Mouse (Mus musculus): ENCODE measurements at regions not wholly inside any gene's neighbourhood (a gene's known extent, or its start where the extent isn't known, plus 50 kb on each side); places are given as distances from the start of the nearest gene placed in this dataset.

DNA sequence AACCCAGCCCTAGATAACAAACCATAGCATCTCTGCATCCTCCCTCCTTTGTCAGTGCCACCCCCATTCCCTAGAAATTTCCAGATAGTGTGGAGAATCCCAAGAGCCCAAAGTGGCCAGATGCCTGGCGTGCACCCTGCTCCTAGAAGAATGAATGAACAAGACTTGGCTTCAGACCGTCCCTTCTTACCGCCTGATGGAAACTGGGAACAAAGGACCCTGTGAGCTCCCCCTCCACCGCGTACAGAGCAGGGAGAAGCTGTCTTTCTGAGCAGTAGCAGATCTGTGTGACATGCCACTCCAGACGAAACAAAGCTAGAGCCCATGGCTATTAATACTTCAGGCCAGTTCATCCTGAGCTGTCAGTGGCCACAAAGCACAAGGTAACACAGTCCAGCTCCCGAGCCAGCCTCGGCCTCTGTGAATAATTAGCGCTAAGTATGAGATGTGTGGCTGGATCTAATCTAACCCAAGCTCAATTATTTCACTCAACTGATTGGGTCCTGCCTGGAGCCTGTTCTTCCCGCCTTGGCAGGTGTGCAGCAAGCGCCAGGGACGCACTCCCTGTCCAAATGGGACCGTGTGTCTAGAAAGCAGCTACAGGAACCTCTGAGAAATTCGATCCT lies 111.6 kb downstream of the Cxcl12 start:
- DNase-seq (ENCODE audit: low read depth), result no peak

DNA sequence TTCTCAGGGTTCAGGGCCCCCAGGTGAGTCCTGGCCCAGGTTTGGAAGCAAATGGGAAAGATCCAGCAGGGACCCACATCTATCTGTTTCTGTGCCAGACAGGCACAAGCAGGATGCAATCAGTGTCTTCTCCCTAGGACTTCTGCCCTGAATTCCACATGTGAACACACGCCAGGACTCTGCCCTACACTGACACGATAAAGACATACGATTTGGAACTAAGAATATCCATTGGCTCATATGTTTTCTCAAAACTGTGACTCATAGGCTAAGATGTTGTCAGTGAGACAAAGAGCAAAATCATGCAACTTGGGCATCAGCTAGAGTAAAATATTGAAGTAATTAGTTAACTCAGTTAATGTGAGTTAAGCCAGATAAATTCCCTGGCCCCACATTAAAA lies 112.6 kb downstream of the Cxcl12 start:
- DNase-seq (ENCODE audit: low read depth), result no peak

DNA sequence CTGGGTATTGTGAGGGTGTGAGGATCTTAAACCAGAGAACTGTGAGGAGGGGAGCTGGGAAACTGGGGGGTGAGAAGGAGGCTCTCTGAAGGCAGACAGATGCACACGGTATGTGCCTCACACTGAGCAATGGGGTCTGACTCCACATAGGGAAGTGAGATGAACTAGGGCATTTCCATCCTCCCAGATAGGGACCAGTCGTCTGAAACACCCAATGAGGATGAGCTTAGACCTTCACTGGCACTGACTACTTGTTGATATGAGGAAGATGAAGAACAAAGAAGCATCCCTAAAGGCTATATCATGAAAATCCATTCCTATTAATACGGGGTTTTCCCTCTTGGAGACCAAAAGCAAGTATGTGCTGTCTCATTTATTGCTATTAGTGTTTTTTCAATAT lies 115.3 kb downstream of the Cxcl12 start:
- no peak for DNase-seq (ENCODE audit: low read depth)

DNA sequence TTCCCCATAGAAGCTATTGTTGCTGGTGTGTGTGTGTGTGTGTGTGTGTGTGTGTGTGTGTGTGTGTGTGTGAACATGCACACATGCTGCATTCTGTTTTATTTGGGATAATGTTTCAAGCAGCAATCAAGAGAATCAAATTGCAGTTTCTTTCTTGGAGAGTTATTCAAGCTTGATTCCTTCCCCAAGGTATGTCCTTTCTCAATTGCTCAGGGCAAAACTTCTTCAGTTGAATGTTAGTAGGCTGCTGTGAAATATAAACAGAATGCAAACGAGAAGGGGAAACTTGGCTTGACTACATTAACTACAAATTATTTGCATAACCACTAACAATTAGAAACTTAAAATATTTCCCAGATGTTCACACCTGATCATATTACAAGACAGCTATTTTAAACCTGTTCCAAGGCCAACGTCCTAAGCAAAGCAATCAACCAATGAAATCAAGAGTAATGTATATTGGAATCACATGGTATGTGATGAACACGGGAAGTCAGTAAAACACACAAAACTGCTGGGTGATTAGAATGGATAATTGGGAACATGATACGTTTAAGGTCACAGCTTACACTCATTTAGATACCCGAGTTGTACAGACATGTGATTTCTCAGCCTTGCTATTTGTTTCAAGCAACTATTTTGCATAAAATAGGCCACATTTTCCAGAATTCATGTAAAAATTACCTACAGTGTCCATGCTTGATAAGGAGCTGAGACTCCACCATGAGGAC lies 116.2 kb downstream of the Cxcl12 start:
- no peak for DNase-seq (ENCODE audit: low read depth)

DNA sequence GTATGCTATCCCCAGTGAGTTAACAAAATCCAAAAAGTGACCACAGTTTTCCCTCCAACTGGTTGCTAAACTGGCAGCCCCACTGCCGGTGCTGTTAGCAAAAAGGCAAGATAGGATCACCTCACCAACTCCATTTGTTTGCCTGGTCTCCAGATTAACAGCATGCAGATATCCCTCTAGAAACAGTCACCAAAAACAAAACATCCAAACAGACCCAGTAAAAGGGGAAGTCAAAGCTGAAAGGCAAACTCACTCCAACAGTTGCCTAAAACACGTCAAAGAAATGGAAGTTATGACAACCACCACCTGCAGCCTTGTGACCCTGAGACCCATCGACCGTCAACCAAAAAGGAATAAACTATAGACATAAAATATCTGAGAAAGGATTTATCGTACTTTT lies 119.1 kb downstream of the Cxcl12 start:
- DNase-seq (ENCODE audit: low read depth), result no peak

DNA sequence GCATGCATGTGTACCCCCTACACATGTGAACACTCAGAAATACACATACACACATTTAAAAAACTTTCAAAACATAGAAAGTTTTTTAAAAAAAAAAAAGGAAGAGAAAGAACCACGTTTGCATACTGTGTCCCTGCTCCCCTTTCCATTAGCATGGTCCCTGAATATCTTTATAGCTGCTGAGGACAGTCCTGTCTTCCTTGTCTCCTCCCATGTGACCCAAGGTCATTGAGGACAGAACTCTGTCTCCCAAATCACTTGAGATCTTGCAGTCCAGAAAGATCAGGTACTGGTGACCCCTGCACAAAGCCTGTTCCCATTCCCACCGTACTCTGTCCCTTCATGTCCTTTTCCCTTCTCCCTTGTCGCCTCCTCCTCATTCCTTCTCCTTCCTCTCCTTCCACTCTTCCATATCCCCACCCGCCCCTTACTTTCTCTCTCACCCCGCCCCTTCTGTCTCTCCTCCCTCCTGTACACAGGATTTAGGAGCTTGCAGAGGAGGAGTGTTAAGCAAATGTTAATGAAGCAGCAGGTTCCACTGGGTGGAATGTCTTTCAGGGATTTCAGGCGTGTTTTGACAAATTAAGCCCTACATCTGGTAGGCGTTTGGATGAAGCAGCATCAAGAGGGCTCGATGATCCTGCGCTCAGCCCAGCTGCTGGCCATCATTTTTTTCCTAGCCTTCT lies 125.6 kb downstream of the Cxcl12 start:
- DNase-seq (ENCODE audit: low read depth), result no peak

DNA sequence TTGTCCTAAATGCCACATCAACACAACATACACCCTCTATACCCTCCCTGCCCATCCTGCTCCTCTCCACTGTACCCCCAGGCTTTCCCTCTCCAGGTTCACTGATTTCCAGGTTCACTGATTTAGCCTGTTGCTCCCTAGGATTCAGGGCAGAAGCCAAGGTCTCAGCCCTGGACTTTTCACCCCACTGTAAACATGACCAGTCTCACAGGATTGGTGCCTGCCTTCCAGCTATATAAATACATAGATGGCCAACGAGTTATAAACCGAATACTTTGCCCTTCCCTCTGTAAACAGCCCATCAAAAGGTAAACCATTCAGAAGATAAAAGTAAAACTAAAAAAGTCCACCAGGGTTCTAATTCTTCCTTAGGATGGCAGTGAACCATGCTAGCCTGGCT lies 129.6 kb downstream of the Cxcl12 start:
- DNase-seq (ENCODE audit: low read depth), result no peak

DNA sequence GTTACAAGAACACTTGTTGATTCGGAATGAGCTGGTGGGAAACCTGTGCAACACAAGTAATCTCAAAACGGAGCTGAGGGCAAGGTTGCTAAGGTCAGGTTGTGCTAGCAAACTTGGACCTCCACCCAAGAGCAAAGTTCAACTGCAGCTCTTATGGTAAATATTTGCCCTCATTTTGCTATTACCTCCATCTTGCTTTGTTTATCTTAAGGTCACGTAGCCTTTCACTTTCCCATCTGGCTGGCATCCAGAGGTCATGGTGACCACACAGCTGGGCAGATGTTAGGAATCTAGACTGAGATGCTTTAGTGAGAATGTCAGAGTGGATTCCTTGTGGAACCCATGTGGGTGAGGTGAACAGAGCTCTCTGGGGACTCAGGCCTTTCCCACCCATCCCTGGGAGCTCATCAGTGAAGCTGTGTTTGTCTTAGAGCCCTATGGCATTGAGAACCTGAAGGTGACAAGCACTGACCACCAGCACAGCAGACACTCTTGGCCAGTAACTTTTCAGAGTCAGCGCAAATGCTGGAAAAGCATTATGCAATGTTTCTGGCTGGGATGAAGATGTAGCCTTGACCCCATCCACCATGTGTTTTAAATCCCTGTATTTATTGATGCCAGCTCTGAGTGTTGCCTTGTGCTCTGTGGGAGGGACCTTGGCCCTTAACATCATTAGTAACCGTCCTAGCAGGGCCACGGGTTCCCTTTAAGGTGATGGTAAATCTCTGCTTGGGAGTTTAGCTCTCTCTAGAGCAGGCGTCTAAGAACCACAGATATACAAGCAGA lies 131.4 kb downstream of the Cxcl12 start:
- DNase-seq (ENCODE audit: low read depth), result no peak

DNA sequence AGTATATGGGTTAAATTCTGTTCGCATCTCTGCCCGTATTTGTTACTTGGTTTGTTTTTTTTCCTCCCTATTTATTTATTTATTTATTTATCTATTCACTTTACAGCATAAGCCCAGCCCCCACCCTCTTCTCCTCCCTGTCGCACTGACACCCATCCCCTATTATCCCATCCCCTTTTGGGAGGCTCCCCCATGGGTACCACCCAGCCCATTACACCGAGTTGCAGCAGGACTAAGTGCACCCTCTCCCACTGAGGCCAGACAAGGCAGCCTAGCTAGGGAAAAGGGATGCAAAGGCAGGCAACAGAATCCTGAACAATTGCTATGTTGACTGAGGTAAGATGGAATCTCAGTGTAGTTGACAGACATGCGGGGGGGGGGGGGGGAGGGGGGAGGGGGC lies 135.0 kb downstream of the Cxcl12 start:
- DNase-seq (ENCODE audit: low read depth), result no peak

DNA sequence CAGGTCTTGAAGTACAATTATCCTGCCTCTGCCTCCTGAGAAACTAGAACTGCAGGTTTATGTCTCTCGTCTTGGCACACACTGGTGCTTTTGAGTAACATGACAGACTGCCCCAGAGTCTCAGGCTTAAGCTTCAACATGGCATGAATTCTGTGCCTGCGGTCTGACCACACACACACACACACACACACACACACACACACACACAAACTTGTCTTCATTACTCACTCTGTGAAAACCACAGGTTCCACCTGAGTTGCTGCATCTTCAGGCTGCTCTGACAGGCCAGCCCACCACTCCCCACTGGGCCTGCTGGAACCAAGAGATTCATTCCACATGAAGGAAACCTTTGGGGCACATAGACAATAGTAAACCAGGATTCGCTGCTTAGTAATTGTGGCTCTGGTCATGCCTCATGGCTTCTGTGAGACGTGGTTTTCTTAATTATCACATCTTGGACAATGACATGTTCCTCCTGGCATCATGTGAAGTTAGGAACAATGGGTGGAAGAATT lies 137.5 kb downstream of the Cxcl12 start:
- DNase-seq (ENCODE audit: low read depth), result no peak

DNA sequence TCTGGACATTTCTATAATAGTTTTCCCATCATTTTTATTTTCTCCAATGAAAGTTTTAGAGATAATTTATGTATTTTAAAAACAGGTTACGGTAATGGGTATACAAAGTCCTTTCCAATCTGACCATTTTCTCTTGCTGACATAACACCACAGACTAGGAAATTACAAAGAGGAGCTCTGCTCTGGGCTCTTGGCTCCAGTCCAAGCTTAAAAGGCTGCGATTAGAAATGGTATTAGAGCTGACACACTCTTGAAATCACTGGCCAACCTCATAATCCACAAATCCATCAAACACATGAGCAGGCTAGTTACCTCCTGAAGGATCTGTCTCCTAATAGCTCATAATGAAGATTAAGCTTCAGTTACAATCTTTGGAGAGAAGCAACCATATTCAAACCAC lies 140.3 kb downstream of the Cxcl12 start:
- DNase-seq (ENCODE audit: low read depth), result no peak

DNA sequence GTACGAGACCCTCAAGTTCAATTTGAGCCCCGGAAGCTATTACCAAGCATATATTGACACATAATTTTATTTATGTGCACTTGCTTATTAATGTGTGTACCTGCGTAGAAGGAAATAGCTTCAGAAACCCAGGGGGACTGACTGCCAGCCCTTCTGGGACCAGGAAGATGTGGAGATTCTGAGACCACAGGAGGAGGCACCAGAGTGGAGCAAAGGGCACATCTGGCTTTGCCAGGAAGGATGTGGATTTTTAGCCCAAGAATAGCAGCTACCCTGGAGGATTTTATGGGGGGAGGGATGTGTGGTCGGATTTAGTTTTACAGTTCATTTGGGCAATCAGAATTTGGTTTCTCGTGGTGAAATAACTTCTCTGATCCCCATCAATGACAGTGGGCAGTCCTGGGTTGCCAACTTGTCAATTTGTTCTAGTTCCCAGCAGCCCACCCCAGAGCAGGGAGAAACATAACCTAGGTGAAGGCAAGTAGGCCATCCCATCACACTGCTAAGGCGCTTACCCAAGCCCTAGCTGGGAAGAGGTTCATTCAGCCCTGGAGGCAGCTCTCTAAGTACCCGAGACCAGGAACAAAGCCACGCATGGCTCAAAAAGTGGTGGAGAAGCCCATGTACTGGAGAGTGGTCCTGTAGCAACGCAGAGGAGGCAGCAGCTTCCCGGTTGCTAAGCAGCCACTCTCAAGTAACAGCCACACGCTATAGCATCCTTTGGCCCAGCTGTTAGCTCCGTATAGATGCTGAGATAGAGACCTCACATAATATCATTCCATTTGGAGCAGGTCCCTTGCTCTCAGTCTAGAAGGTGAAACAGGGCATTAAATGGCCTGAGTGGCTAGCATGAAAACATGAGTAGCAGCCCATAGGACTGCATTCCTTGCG lies 144.8 kb downstream of the Cxcl12 start:
- DNase-seq (ENCODE audit: low read depth), result no peak

DNA sequence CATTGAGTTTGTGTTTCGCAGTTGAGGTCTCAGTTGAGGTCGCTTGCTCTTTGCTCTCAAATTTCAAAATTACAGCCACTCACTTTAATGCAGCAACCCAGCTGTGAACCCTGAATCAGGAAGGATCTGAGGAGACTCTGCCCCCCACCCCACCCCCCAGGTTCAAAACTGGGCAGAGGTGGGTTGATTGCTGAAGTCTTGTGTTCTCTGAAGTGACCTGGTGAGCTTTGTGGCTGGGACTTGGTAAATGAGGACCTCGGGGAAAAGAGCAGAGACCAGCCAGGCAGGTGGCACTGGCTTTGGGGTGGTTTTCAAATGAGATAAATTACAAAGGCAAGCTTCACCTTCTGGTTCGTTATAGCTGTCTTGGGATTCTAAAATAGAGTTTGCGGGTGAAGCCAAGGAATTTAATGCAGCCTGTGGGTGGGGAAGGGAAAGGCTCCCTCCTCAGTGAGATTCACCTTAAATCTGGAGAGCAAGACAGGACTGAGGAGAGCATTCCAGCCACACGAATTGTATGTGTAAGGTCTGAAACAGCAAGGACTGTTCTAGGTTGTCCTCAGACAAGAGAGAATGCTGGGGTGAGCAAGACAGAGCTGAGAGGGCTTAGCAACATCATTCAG lies 145.7 kb downstream of the Cxcl12 start:
- DNase-seq (ENCODE audit: low read depth), result no peak

DNA sequence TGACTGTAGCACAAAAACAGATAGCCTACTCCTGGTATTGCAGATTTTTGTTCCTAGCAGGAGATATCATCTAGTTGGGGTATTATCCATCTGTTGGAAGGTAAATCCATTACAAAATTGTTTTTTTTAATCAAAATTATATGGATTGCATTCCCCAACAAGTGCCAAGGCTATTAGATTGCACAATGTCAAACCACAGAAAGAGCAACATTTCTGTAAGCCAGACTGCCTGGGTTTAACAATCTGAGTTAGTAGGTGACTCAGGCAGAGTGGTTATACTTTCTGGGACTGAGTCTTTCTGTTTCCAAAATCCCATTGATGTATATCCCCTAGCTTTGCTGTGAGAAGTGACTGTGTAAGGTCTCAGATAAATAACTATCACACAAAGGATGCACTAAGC lies 155.0 kb downstream of the Cxcl12 start:
- DNase-seq (ENCODE audit: low read depth), result no peak

DNA sequence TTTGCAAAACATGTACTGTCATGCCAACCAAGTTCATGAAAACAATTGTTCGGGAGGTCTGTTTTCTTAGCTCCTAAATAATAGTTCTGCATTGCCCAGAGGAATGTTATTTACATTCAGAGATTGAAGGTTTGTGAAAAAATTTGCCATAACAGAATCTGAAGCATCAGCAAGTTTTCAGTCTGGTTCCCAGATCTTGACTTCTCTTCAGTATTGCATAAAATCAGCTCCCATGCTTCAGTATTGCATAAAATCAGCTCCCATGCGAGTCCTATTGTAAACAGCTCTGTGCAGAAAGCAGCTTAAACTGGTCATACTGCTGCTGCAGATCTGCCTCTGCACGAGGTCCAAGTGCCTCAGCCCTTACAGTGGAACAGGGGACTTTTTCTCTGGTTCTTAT lies 155.5 kb downstream of the Cxcl12 start:
- DNase-seq (ENCODE audit: low read depth), result no peak

DNA sequence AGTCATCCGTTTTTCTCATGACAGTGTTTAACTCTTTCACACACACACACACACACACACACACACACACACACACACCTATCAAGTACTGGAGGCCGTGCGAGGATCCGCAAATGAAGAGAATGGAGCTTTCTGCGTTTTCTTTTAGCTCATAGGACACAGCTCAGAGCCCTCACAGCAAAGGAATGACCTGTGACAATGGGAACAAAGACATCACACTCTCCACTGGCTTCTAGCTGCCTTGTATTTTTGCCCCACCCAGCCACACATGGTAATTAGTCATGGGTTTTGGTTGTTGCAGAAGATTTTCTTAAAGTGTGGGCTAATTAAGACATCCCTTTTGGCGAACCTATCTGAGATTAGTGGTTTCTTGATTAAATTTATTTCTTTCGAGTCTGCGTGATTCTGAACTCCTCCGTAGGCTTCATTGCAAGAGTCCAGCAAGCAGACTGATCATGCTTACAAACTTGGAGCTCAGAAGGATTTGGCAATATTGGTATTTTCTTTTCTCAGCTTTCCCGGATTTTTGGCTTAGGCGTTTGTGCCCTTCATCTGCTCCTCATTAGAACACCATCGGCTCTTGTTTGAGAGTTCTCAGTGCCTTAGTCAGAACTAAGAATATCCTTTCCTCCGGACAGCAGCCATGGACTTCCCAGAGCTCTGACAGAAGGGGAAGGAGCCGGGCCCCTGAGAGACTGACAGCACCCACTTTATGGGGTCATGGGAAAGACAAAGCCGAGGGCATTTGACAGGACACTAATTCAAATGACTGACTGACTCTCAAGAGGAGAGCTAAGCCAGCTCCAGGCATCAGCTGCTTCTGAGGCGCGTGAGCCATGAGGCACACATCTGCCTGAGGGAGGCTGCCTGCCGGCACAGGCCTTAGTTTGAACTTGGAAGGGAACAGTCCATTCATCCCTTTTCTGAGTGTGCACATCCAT lies 158.8 kb downstream of the Cxcl12 start:
- DNase-seq (ENCODE audit: low read depth), result no peak

DNA sequence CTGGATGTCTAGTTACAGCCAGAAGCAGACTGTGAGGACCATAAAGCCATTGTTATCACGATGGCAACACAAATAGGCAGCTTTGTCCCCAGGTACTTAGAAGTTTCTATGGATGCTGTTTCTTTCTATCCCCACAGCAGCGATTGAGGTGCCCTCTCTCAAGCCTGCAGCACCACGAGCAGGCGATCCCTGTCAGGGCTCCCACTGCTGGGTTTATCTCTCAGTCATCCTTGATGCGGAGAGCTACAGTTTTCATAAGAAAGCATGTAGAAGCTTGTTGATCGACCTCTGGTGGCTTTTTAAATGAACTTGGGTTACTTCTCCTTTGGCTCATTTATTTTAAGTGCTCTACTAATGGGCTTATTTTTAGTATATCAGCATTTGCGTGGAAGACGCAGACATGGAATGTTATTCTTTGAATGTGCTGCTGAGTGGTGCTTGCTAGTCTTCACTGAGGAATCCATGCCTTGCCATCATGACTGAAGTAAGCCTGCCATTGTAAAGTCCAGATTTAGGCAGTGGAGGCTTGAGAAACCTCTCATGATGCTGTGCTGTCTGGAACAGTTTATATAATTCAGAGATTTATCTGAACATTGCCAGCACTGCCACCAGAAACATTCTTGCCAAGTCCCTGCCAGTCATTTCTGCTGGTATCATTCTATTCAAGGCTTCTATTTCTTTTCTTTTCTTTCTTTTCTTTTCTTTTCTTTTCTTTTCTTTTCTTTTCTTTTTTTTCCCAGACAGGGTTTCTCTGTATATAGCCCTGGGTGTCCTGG lies 161.0 kb downstream of the Cxcl12 start:
- no peak for DNase-seq (ENCODE audit: low read depth)

DNA sequence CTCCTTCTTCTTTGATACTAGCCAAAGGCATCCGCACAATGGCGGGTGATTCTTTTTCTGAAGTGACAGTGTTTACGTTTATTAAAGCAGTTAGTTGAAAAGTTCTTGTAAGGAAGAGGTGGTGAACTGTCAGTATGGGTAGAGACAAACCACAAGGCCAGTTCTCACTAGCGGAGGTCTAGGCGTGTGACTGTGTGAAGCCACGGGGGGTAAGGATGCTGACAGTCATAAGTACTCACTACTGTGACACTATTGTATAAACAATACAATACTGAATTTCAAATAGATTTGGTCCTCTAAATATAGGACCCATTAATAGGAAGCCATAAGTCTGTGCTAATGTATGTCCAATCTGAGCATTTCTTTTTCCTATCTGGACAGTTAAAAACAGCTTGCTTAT lies 161.9 kb downstream of the Cxcl12 start:
- DNase-seq (ENCODE audit: low read depth), result no peak

DNA sequence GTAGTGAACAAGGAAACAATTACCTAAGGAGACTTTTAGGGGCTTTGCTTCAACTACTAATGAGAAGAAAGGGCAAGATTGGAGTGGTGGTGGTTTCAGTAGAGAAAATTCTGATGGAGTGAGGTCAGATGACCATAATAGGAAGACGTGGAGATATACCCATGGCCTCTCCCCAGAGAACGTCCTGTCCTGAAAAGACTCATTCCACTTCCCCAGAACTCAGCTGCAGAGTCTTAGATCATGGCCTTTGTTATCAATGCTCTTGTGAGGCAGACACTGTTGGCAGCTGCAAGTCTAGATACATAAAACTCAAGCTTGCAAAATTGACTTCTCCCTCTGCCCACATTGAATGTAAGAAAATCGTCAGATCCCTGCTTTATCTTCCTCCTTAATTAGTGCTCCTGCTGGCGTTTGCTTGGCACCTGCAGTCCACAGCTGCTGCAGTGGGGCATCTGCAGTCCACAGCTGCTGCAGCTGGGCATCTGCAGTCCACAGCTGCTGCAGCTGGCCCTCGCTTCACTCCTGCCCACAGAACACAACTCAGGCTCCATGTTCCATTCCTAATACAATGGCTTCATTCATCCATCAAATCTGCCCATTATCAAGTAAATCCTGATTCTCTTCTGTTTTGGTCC lies 162.5 kb downstream of the Cxcl12 start:
- no peak for DNase-seq (ENCODE audit: low read depth)
